Mouse (Mus musculus) T-helper 17 cell (primary cell): ENCODE measurements around the gene Gm3415.
"Not testable (repeated sequence)": the region's sequence is repeated elsewhere in the genome, so short reads cannot be mapped to it uniquely, and the experiment has no call there.

Experiments used
- in situ Hi-C, 2 experiments: fragments of 300-600 bp; cut with MboI, MseI; formaldehyde crosslinking; loops; 1 replicate in 1 of 2; 2 replicates in 1 of 2; pipeline ENCODE4 v1.15.1; 2025; ENCODE audit warnings: high pct_unique_total_duplicates in 2 of 2

Gene Gm3415

DNA sequence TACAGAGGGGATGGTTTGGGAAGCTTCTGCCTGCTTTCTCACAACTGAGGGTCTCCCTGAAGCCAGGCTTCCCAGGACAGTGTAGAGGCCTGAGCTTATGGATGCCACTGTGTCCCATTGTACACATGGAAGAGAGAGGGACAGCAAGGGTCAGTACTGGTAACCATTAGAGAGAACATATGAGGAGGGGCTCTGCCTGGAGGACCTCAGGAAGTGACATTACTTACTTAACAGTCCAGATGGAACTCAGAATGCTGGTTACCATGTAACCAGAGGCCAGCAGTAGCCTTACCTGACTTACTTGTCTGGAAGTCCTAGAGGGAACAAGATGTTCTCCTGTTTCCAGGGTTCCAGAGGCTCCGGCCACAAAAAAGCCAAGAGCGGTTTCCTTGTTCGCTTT, at the start of gene Gm3415:
Gm3415 (plus strand) TSS at position 301 of the 400 bp plus-strand sequence.
- in situ Hi-C loops = loop anchor here in 1 of 2 experiments (5.0 kb wide), 1 partner anchor 39 kb away; no protein-coding TSS in a partner anchor

DNA sequence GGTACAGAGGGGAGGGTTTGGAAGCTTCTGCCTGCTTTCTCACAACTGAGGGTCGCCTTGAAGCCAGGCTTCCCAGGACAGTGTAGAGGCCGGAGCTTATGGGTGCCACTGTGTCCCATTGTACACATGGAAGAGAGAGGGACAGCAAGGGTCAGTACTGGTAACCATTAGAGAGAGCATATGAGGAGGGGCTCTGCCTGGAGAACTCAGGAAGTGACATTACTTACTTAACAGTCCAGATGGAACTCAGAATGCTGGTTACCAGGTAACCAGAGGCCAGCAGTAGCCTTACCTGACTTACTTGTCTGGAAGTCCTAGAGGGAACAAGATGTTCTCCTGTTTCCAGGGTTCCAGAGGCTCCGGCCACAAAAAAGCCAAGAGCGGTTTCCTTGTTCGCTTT, 42.1 kb upstream of the Gm3415 start, which contains the start of gene Gm3402:
Gm3402 (plus strand) TSS at position 301 of the 400 bp plus-strand sequence.
- in situ Hi-C loops = not testable (repeated sequence)

DNA sequence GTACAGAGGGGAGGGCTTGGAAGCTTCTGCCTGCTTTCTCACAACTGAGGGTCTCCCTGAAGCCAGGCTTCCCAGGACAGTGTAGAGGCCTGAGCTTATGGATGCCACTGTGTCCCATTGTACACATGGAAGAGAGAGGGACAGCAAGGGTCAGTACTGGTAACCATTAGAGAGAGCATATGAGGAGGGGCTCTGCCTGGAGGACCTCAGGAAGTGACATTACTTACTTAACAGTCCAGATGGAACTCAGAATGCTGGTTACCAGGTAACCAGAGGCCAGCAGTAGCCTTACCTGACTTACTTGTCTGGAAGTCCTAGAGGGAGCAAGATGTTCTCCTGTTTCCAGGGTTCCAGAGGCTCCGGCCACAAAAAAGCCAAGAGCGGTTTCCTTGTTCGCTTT, 30.4 kb upstream of the Gm3415 start, which contains the start of gene Gm3404:
Gm3404 (plus strand) TSS at position 301 of the 400 bp plus-strand sequence.
- in situ Hi-C loops = loop anchor here in 1 of 2 experiments (5.0 kb wide), 1 partner anchor 33 kb away; the partner anchor contains the start of gene Gm6370

DNA sequence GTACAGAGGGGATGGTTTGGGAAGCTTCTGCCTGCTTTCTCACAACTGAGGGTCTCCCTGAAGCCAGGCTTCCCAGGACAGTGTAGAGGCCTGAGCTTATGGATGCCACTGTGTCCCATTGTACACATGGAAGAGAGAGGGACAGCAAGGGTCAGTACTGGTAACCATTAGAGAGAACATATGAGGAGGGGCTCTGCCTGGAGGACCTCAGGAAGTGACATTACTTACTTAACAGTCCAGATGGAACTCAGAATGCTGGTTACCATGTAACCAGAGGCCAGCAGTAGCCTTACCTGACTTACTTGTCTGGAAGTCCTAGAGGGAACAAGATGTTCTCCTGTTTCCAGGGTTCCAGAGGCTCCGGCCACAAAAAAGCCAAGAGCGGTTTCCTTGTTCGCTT, 18.6 kb upstream of the Gm3415 start, which contains the start of gene Gm3409:
Gm3409 (plus strand) TSS at position 301 of the 400 bp plus-strand sequence.
- in situ Hi-C loops = not testable (repeated sequence)

DNA sequence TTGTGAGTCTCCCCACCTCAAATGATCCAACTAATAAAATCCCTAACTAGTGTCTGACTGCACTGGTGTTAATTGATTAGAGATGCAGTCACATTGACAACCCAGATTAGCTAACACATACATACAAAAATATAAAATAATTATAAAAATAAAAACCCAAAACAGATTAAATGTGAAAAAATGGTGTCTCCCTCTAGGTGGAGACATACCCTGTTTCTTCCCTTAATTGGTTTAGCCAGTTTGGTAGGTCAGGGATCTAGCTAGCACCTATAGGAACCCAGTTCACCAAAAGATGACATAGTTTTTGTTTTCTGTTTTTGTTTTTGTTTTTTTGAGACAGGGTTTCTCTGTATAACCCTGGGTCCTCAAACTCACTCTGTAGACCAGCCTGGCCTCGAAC, 8.3 kb downstream of the Gm3415 start:
- in situ Hi-C loops = no loop called here

DNA sequence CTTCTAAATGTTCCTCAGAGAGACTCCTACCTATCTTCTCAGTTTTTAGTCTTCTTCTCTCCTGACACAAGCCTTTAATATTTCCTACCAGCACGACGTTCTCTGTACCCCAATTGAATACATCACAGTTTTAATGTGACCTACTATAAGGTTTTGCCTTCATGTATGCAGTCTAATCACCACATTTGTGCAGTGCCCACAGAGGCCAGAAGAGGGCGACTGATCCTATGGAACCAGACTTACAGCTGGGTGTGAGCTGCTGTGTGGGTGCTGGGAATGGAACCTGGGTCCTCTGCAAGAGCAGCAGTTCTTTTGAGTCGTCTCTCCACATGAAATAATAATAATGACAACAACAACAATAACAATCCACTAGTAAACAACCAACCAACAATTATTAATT, 11.1 kb downstream of the Gm3415 start:
- in situ Hi-C loops = loop anchor here in 1 of 2 experiments (5.0 kb wide), 2 partner anchors 50 to 105 kb away; no protein-coding TSS in a partner anchor

DNA sequence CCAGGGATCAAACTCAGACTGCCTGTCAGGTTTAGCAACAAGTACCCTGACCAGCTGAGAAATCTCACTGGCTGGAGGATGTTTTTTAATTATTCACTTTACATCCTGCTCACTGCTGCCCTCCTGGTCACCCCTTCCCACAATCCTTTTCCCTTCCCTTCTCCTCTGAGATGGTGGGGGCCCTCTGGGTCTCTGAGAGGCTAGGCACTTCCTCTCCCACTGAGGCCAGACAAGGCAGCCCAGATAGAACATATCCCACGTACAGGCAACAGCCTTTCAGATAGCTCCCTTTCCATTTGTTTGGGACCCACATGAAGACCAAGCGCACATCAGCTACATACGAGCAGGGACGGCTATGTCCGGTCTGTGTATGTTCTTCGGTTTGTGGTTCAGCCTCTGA, 14.2 kb downstream of the Gm3415 start:
- in situ Hi-C loops = loop anchor here in 1 of 2 experiments (5.0 kb wide), 1 partner anchor 92 kb away; no protein-coding TSS in a partner anchor

DNA sequence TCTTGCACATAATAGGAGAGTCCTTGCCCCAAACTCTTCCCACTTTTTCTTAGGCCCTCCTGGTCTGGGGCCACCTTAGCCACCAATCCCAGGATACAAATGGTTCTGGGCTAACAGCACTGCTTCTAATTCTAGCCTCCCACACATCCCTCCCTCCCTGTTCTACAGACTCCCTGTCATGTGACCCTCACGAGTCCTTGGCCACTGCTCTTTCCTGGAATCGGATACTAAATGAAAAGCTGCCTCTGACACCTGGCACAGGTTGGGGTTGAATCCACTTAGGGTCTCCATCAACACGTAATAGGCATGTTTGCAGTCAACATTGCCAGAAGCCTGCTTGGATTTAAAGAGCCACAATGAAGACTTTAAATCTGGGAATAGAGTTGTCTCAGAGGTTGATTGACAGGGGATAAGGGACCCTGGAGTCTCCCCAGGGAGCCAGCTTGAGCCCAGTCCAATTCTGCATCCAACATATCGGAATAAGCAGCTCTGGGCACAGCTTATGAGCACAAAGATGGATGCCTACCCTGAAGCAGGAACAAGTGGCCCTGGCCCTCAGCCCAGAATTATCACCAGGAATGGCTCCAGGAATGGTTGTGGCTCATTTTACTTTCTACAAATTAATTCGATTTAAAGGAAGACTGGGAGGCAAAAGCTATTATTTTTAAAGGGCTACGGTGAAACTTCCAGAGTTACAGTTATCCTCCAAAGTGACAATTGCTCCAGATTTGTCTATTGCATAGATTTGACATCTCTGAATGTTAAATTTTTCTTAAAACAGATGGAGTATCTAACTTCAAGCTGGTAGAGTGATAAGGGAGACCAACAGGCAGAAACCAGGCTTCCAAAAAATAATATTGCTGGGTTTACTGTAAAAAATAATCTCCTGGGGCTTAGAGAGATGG, 16.1 kb downstream of the Gm3415 start:
- in situ Hi-C loops = loop anchor here in 1 of 2 experiments (5.0 kb wide), 1 partner anchor 90 kb away; no protein-coding TSS in a partner anchor

DNA sequence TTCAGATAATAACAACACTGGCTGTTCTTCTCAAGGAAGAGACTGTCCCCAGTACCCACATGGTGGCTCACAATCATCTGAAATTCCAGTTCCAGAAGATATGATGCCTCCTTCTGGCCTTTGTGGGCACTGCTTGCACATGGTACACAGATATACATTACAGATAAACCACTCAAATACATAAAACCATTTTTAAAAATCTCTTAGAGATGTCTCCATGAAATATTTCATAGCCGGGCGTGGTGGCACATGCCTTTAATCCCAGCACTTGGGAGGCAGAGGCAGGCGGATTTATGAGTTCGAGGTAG, 16.8 kb downstream of the Gm3415 start:
- in situ Hi-C loops = loop anchor here in 1 of 2 experiments (5.0 kb wide), 1 partner anchor 90 kb away; no protein-coding TSS in a partner anchor

DNA sequence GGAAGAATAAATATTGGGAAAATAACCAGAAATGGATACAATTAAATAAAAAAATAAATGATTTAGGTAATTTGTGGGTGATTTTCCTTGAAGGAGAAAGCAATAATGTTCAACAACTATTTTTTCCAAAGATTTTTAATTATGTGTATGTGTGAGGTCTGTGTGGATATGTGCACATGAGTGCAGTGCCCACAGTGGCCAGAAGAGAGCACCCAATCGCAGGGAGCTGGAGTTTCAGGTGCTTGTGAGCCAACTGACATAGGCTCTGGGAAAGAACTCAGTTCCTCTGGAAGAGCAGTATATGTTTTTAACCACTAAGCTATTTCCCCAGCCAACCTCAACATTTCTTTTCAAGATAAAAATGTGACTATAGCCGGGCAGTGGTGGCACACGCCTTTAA, 20.7 kb downstream of the Gm3415 start:
- in situ Hi-C loops = no loop called here

DNA sequence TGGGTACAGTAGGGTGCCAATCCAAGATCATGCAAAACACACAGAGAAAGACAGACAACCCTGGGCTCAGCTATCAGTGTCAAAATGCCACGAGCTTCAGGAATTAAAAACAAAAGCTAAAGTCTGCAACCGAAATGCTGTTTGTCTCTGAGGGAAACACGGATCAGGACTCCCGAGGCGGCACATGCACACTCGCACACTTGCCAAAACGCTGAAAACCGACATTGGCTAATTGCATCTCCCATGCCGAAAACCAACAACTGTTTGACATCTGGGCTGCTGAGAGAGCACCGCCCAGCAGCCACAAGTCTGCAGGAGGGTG, 28.2 kb downstream of the Gm3415 start:
- in situ Hi-C loops = no loop called here

DNA sequence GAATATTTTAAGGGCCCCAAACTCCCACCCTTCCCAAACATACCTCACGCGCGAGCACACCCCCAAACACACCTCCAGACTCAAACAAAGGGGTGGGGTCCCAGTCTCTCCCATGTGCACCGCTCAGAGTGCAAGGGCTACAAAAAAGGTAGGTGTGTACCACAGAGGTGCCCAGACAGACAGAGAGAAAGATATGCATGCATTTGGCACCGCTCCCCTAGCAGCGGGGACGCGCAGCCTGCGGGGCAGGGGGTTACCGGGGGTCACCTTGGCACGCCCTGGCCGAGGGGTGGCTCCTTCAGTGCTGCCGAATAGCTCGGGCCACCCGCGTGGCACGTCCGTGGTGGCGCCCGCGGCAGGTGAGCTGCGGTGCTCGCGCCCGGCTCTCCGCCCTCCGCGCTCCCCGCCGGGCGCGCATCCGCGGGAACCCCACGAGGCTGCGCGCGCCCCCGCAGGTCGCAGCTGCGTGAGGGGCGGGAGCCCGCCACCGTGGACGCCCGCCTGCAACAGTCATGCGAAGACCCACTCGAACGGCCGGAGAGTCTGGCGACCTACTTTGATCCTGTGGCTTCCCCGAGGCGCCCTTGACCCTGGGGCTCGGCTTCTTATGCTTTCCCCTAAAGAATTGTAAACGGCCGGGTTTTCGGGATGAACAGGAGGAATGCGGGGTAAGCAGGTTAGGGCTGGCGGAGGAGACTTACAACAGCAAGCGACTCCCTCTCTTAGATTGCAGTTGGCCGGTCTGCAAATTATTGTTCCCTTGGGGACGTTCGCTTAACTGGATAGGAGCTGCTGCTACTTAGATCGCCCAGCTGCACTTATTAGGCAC, 28.8 kb downstream of the Gm3415 start, which contains the start of gene Gpr12:
Gpr12 (minus strand) TSS at position 762 of the 829 bp plus-strand sequence.
- in situ Hi-C loops = no loop called here

DNA sequence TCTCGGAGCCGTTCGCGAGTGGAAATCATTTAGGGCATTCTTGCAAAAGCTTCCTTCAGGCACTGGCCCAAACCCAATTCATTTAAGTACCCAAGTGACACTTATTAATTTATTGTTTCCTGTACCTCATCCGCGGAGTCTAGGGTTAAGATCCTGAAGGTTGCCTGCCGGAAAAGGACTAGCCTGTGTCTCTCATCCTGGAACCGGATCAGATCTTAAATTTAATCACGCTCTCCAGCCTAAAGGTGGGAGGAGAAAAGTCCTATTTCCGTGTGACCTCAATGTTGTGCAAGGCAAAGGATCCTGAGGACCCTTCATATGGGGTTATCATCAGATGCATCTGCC, 29.3 kb downstream of the Gm3415 start:
- in situ Hi-C loops = no loop called here

DNA sequence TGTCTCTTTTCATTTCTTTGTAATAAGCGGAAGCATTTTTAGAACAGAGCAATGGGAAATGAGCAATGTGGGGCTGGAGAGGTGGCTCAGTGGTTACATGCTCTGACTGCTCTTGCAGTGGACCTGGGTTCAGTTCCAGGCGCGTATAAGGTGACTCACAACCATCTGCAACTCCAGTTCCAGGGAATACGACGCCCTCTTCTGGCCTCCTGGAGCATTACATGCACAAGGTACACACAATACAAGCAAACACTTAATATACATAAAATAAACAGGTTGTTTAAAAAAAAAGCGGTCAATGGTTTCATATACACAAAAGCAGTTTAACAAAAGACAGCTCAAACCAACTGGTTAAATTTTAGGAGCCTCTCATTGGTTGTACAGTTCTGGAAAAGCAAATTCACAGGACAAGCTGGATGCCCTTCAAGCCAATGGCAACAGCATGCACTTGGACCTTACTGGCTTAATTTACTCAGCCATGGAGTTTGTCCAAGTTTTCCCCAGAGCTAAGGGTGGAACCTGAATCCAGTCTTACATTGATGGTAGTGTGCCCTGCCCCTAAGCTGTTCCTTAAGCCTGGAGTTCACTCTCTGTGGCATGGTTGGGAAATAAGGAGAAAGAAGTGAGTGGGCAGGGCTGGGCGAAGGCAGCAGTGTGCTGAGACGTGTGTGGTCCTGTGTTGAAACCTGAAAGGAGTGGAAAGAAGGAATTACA, 30.6 kb downstream of the Gm3415 start:
- in situ Hi-C loops = no loop called here

DNA sequence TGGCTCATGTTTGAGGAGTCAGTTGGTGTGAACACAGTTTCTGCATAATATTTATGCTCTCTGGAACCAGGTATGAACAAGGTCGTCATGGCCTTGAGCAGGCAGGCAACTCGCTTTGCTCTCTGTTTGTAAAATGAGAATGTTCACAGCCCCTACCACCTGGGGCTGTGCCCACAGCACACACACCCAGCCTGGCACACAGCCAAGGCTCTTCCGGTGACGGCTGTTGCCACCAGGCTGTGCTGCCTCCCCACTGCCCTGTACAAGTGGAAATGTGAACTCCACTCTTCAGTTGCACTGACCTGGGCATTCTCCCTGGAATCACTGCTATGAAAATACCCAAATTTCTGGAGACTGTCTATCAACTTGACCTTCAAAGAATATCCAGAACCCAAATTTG, 35.1 kb downstream of the Gm3415 start:
- in situ Hi-C loops = no loop called here

DNA sequence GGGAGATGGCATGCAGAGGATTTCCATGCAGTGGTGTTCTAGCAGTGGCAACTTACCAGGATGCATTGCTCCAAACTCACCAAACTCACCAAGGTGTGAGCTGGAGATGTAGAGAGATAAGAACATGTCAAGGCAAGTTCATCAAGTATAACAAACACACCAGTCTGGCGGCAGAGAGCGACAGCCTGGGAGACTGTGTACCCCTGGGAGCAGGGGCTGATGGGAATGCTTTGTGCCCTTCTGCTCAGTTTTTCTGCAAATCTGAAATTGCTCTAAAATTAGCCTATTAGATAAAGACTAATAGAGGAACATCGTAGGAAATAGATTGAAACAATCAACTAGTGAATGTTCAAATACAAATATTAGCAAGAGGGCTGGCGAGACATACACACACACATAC, 35.7 kb downstream of the Gm3415 start:
- in situ Hi-C loops = no loop called here

DNA sequence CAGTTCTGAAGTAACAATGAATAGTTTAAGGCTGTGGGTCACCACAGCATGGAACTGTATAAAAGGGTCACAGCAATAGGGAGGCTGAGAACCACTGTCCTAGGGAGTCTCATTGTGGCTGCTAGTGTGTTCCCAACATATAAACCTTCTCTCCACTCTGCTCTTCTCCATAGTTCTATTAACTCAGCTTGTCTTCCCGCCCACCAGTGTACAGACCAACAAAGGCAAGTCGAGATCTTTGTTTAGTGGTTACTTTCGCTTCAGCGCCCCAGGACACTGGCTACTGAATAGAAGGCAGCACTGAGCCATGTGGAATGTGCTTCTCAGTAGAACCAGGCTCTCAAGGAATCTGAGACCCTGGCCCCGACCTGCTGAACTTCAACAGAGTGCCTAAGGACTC, 36.6 kb downstream of the Gm3415 start:
- in situ Hi-C loops = no loop called here

DNA sequence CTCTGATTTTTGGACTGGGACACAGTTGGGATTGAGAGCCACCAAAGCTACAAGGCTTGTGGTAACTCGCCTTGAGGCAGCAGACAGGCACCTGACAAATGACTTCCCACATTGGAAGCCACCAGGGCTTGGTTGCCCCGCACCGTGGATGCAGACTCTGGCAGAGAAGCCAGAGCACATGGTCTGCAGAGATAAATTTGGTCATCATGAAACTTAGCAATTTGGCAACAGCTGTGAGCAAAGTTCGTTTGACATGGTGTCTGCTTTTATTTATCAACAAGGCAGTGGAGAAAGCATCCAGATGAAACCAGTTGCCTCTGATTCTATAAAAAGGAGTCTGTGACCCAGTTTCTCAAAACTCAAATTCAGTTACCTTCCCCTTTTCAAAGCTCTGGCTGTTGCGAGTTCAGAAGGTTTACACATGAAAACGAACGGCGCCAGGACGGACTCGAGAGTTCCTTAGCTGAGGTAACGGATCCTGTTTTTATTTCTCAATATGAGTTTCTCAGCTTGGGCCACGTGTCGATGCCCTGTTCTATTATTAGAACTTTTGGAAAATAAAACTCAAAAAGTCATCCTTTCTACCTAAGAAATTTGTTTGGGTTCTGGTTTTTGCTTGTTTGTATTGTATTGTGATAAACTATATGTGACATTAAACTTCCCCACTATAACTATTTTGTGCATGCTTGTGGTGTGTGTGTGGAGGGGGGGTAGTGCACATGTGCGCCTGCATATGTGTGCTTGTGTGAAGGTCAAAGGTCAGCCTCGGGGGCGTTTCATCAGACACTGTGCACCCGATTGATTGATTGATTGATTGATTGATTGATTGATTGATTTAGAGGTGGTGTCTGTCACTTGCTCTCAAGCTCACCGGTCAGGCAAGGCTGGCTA, 40.9 kb downstream of the Gm3415 start:
- in situ Hi-C loops = no loop called here

DNA sequence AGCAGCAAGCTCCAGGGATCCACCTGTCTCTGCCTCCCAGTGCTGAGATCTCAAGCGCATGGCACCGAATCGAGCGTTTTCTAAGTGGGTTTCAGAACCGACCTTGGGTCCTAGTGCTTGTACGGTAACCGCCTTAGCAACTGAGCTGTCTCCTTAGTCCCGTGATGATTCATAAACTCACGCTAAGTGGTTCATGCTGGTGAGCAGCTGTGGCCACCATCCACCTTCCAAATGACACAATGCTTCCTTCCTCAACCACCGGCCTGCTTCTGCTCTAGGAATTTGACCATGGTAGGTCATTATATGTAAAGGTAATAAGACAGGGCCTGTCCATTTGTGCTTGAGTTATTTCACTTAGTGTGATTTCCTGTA, 41.6 kb downstream of the Gm3415 start:
- in situ Hi-C loops = no loop called here
